Mouse (Mus musculus) heart, postnatal 0 days (tissue): ENCODE results near the gene Snx6.
"Not testable (repeated sequence)": the region's sequence is repeated elsewhere in the genome, so short reads cannot be mapped to it uniquely, and the experiment has no call there.

Experiments
- CTCF ChIP-seq: IDR thresholded peaks from 2 replicates; pipeline ENCODE4 v1.5.1; 2016; ENCODE audit warnings: antibody characterized with exemption, control low read depth, low read depth
- EP300 ChIP-seq: IDR thresholded peaks from 2 replicates; pipeline ENCODE4 v1.6.1; 2016; ENCODE audit warnings: antibody characterized with exemption, low read depth

DNA sequence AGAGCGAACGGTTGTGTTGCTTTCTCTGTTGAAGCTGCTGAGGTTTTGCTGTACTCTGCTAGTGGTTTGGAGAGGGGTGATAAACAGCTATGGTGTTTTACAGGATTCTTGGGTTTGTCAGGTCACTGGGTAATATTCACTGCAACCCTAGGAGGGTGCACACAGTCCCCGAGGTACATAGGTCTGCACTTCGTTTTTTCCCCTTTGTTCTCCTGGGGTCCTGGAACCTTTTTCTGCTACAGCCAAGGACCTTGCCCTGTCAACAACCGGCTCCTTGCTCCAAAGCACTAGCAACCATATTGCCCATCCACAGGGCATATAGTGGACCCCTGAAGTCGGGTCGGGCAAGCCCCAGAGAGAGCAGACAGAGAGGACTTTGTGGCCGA lies 85.0 kb downstream of the Snx6 start:
- not testable (repeated sequence) for TF ChIP-seq CTCF, EP300
